12 mouse cellular contexts compared by ENCODE assay signal in genomic region chr10:8174230-8174629, GRCm38 (mm10).
A peak's percentile ranks its signal among the peaks of the same experiment; 100 is the strongest.
DNase-seq lines count a peak whose midpoint lies in the region; ATAC-seq lines count a peak whose summit lies in the region.
"Had no signal": no experiment of that assay in that cellular context is flagged by ENCODE, and none has a peak within 500 bp of the region (broad histone marks: within the 10 kb centered on the region; RNA-seq: fewer than 3 reads in every experiment).

No protein-coding gene starts in this region.

- no peaks in the 10 kb centered on the region for H3K27me3 ChIP-seq in embryonic facial prominence, embryonic 13.5 days
- no peaks in the 10 kb centered on the region for H3K27me3 ChIP-seq in embryonic facial prominence, embryonic 10.5 days (replicated peaks; ENCODE audit: low read depth, poor library complexity, severe bottlenecking)
- H3K27me3 ChIP-seq in hindbrain, embryonic 14.5 days (ENCODE audit: control insufficient read depth, insufficient read depth, low read length) = no peaks in the 10 kb centered on the region
- H3K27me3 ChIP-seq in neural tube, embryonic 14.5 days (ENCODE audit: control insufficient read depth, insufficient read depth, low read length) = no peaks in the 10 kb centered on the region
- no peaks in the 10 kb centered on the region for H3K27me3 ChIP-seq in intestine, embryonic 16.5 days (replicated peaks; ENCODE audit: control insufficient read depth, insufficient read depth, low read length)

- H3K9me3 ChIP-seq in embryonic facial prominence, embryonic 13.5 days = peaks cover 13% of the 10 kb centered on the region
- H3K9me3 ChIP-seq in embryonic facial prominence, embryonic 10.5 days = peaks cover 11% of the 10 kb centered on the region; the same call in 1 of the 2 replicates
- peaks cover 10% of the 10 kb centered on the region; the same call in 1 of the 2 replicates for H3K9me3 ChIP-seq in hindbrain, embryonic 14.5 days (ENCODE audit: control insufficient read depth, low read length)
- no peaks in the 10 kb centered on the region; the same call in 1 of the 2 replicates for H3K9me3 ChIP-seq in neural tube, embryonic 14.5 days (ENCODE audit: control insufficient read depth, low read length)
- H3K9me3 ChIP-seq in intestine, embryonic 16.5 days (ENCODE audit: control insufficient read depth, low read length) = no peaks in the 10 kb centered on the region; the same call in 1 of the 2 replicates

- H3K9ac ChIP-seq in embryonic facial prominence, embryonic 13.5 days = no peak overlapping the region
- no peak overlapping the region for H3K9ac ChIP-seq in hindbrain, embryonic 14.5 days
- H3K9ac ChIP-seq in neural tube, embryonic 14.5 days (replicated peaks; ENCODE audit: low read depth, low read length) = no peak overlapping the region
- no peak overlapping the region for H3K9ac ChIP-seq in intestine, embryonic 16.5 days (ENCODE audit: low read depth, low read length)

- no peak overlapping the region for H3K4me2 ChIP-seq in embryonic facial prominence, embryonic 13.5 days
- H3K4me2 ChIP-seq in hindbrain, embryonic 14.5 days (replicated peaks) = no peak overlapping the region
- no peak overlapping the region for H3K4me2 ChIP-seq in neural tube, embryonic 14.5 days (ENCODE audit: low read depth, low read length)
- H3K4me2 ChIP-seq in intestine, embryonic 16.5 days (ENCODE audit: low read depth, low read length) = no peak overlapping the region

- H3K4me3 ChIP-seq in embryonic facial prominence, embryonic 13.5 days = no peak overlapping the region
- no peak overlapping the region for H3K4me3 ChIP-seq in embryonic facial prominence, embryonic 10.5 days
- H3K4me3 ChIP-seq in hindbrain, embryonic 14.5 days (replicated peaks; ENCODE audit: low read length) = no peak overlapping the region
- no peak overlapping the region for H3K4me3 ChIP-seq in neural tube, embryonic 14.5 days (ENCODE audit: low read depth, low read length)
- H3K4me3 ChIP-seq in intestine, embryonic 16.5 days (ENCODE audit: low read length) = no peak overlapping the region
- H3K4me3 ChIP-seq: left cerebral cortex, adult 2 months had no signal

- WGBS in embryonic facial prominence, embryonic 13.5 days = 44% methylated on average over 7 of the region's 7 CpGs
- WGBS in embryonic facial prominence, embryonic 10.5 days = 66% methylated on average over 7 of the region's 7 CpGs
- 33% methylated on average over 7 of the region's 7 CpGs for WGBS in hindbrain, embryonic 14.5 days
- WGBS in neural tube, embryonic 14.5 days = 23% methylated on average over 7 of the region's 7 CpGs
- 80% methylated on average over 7 of the region's 7 CpGs for WGBS in intestine, embryonic 16.5 days

- no peak overlapping the region for H3K27ac ChIP-seq in embryonic facial prominence, embryonic 13.5 days
- H3K27ac ChIP-seq in embryonic facial prominence, embryonic 10.5 days (replicated peaks) = no peak overlapping the region
- H3K27ac ChIP-seq in hindbrain, embryonic 14.5 days = no peak overlapping the region
- H3K27ac ChIP-seq in neural tube, embryonic 14.5 days (ENCODE audit: low read depth, low read length) = no peak overlapping the region
- H3K27ac ChIP-seq in intestine, embryonic 16.5 days (ENCODE audit: low read length) = no peak overlapping the region
- H3K27ac ChIP-seq: left cerebral cortex, adult 2 months; macrophage had no signal

- ATAC-seq in embryonic facial prominence, embryonic 13.5 days (ENCODE audit: insufficient number of reproducible peaks, insufficient read depth, low FRiP score, low TSS enrichment, low read depth) = peak; percentile 58; the same call in 1 of the 2 replicates
- ATAC-seq in hindbrain, embryonic 14.5 days (ENCODE audit: low FRiP score) = peak; percentile 66
- peak; percentile 84 for ATAC-seq in neural tube, embryonic 14.5 days (ENCODE audit: low read depth)
- no peak for ATAC-seq in intestine, embryonic 16.5 days

- H3K4me1 ChIP-seq in embryonic facial prominence, embryonic 13.5 days = peaks cover 30% of the 10 kb centered on the region
- H3K4me1 ChIP-seq in embryonic facial prominence, embryonic 10.5 days = peaks cover 17% of the 10 kb centered on the region
- H3K4me1 ChIP-seq in hindbrain, embryonic 14.5 days (replicated peaks; ENCODE audit: control insufficient read depth, insufficient read depth, low read length) = peaks cover 26% of the 10 kb centered on the region
- H3K4me1 ChIP-seq in neural tube, embryonic 14.5 days (ENCODE audit: control insufficient read depth, insufficient read depth, low read length) = peaks cover 10% of the 10 kb centered on the region; the same call in 1 of the 2 replicates
- no peaks in the 10 kb centered on the region for H3K4me1 ChIP-seq in intestine, embryonic 16.5 days (ENCODE audit: control insufficient read depth, insufficient read depth, low read length)

- DNase-seq in embryonic facial prominence, embryonic 10.5 days (ENCODE audit: low spot score) = no peak
- DNase-seq in lung, postnatal 36 days = peak; percentile 6
- no peak for DNase-seq in lung, postnatal 25 days (ENCODE audit: low spot score)
- peak; percentile 39 for DNase-seq in hindbrain, embryonic 14.5 days (ENCODE audit: low spot score)
- DNase-seq in gastrocnemius, postnatal 10 days = no peak
- DNase-seq: heart, postnatal 10 days had no signal

- no peaks in the 10 kb centered on the region for H3K36me3 ChIP-seq in embryonic facial prominence, embryonic 13.5 days
- H3K36me3 ChIP-seq in embryonic facial prominence, embryonic 10.5 days (replicated peaks) = no peaks in the 10 kb centered on the region
- H3K36me3 ChIP-seq in hindbrain, embryonic 14.5 days (replicated peaks; ENCODE audit: control insufficient read depth, insufficient read depth) = no peaks in the 10 kb centered on the region
- H3K36me3 ChIP-seq in neural tube, embryonic 14.5 days (ENCODE audit: control insufficient read depth, insufficient read depth, low read length) = no peaks in the 10 kb centered on the region
- no peaks in the 10 kb centered on the region for H3K36me3 ChIP-seq in intestine, embryonic 16.5 days (ENCODE audit: control insufficient read depth, insufficient read depth, low read length)
- H3K36me3 ChIP-seq: G1E had no signal

Comparison
In these comparisons a context has a peak if more than half of its experiments do, and no peak if none do; other contexts are left out.
1. DNase-seq: peak in lung, postnatal 36 days (single experiment) and hindbrain, embryonic 14.5 days (single experiment); none in embryonic facial prominence, embryonic 10.5 days (single experiment), lung, postnatal 25 days (single experiment) and gastrocnemius, postnatal 10 days (single experiment).